Mouse (Mus musculus) testis, postnatal 10 days (tissue): ENCODE measurements around the gene Stum.

Experiments used
- DNase-seq: peaks from one replicate; pipeline ENCODE4 v3.0.0; 2021; ENCODE audit warnings: low spot score

Gene Stum

GRCm38 (mm10) chr1:180428101-180428712 lies 55.1 kb downstream of the Stum start:
- DNase-seq: peak; percentile 76

GRCm38 (mm10) chr1:180427685-180428084 lies 55.6 kb downstream of the Stum start:
- no peak for DNase-seq

GRCm38 (mm10) chr1:180426405-180426804 lies 56.9 kb downstream of the Stum start:
- DNase-seq: no peak

GRCm38 (mm10) chr1:180423931-180424330 lies 59.4 kb downstream of the Stum start:
- no peak for DNase-seq

- DNase-seq: no peak
Measured at GRCm38 (mm10) chr1:180423008-180423639, 60.2 kb downstream of the Stum start.

GRCm38 (mm10) chr1:180422076-180422828 lies 61.1 kb downstream of the Stum start:
- peak; percentile 89 for DNase-seq

GRCm38 (mm10) chr1:180421165-180421909 lies 62.0 kb downstream of the Stum start:
- no peak for DNase-seq

GRCm38 (mm10) chr1:180420496-180421164 lies 62.7 kb downstream of the Stum start:
- DNase-seq: no peak

GRCm38 (mm10) chr1:180419059-180419458 lies 64.2 kb downstream of the Stum start:
- DNase-seq: no peak

- no peak for DNase-seq
Measured at GRCm38 (mm10) chr1:180417118-180417517, 66.2 kb downstream of the Stum start.

- DNase-seq: no peak
Measured at GRCm38 (mm10) chr1:180415836-180416235, 67.5 kb downstream of the Stum start.

- peak; percentile 77 for DNase-seq
Measured at GRCm38 (mm10) chr1:180415064-180415463, 68.2 kb downstream of the Stum start.

GRCm38 (mm10) chr1:180410306-180410705 lies 73.0 kb downstream of the Stum start:
- no peak for DNase-seq

- no peak for DNase-seq
Measured at GRCm38 (mm10) chr1:180409771-180410170, 73.5 kb downstream of the Stum start.

- no peak for DNase-seq
Measured at GRCm38 (mm10) chr1:180408832-180409231, 74.5 kb downstream of the Stum start.

GRCm38 (mm10) chr1:180407727-180408719 lies 75.3 kb downstream of the Stum start:
- DNase-seq: no peak

- DNase-seq: peak; percentile 86
Measured at GRCm38 (mm10) chr1:180407171-180407671, 76.1 kb downstream of the Stum start.

- DNase-seq: no peak
Measured at GRCm38 (mm10) chr1:180406336-180407035, 76.8 kb downstream of the Stum start.

GRCm38 (mm10) chr1:180405576-180406335 lies 77.5 kb downstream of the Stum start:
- no peak for DNase-seq
